Mouse (Mus musculus) olfactory bulb, adult 2 months (tissue): Measurements from ENCODE around the gene Ldha.

Experiments
- CTCF ChIP-seq: fragments of 200-500 bp; IDR thresholded peaks from 2 replicates; pipeline ENCODE4 v1.5.1; 2012; ENCODE audit warnings: low read depth, mild to moderate bottlenecking, low read length, moderate library complexity; ENCODE audit not compliant: insufficient read depth
- POLR2A ChIP-seq: fragments of 200-500 bp; IDR thresholded peaks from 2 replicates; pipeline ENCODE4 v1.6.1; 2012; ENCODE audit warnings: mild to moderate bottlenecking, low read depth, low read length, moderate library complexity; ENCODE audit not compliant: insufficient read depth

DNA sequence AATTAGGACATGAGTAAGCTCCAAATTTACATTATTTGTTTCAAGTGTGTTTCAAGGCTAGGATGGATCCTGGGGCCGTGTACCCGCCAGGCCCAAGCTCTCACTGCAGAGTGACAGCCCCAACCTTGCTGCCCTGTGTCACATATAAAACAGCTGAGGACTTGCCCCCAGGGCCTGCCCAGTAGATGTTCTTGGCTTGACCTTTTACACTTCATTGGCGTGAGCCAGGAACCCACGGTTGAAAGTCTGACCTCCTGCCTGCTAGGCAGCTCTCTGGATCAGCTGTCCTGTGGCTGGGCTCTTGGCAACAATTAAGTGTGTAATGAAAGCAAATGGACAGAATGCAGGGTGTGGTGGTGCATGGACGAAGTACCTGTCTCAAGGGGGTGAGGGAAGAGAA is 8.0 kb downstream of the Ldha start:
- TF ChIP-seq CTCF = no peak
- no peak for TF ChIP-seq POLR2A
